Mouse (Mus musculus): ENCODE measurements around the gene Vwa3b. TPM values are rescaled to one million over a fixed set of nuclear protein-coding genes. Genes with fewer than 3 reads are reported as not detected.

Vwa3b gene
- total RNA-seq, 1 experiment from 2014 or later, result not detected

DNA sequence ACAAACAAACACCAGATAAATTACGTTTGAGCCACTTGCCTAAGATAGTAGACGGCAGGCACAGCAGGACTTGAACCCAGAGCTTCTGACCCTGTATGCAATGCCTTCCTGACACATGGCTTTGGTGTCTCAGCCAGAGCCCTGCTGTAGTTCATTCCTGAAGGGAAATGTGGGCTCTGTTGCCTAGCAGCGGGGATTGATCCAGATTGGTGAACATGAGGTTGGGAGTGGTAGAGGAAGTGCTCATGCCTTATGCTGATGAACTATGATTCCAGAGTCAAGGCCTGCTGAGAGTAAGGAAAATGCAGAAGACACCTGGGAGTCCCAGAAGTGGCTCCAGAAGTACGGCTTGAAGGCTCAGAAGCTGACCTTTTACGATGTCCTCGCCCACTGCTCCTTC lies 74.0 kb downstream of the Vwa3b start:
- no peak for ATAC-seq (replicated peaks; ENCODE audit: insufficient number of reproducible peaks, low FRiP score, low TSS enrichment, poor library complexity, severe bottlenecking)

DNA sequence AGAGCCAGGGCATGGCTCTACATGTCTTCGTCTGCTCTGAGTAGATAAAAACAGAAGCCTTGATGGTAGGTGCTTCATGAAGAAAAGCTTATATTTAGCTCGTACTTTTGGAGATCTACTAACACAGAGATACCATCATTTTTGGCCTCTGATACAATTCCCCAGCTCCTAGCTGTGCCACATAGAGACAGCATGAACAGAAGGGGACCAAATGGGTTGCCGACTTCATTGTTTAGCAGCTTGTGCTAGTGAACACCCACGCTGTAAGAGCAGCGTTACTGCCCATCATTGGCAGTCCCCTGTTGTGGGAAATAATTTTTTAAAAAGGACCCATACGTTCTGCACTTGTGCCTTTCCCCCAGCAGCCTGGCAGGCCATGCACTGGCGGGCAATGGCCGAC lies 74.6 kb downstream of the Vwa3b start:
- no peak for ATAC-seq (replicated peaks; ENCODE audit: insufficient number of reproducible peaks, low FRiP score, low TSS enrichment, poor library complexity, severe bottlenecking)

DNA sequence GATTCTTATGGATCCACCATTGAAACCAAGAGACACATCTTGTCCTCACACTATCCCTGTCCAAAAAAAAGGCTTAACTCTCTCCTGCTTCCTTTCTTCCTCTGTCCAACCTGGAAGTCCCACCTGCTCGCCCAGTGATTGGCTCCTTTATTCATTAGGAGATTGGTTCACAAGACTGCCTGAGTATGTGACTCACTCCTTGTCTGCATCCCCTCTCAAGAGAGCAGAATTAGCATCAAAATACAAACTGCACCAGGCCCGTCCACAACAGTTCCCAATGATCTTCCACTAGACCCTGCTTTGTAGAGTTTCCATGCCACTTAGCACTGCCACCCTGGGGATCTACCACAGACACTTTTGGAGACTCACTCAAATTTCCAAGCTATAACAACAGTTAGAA lies 75.3 kb downstream of the Vwa3b start:
- no peak for ATAC-seq (replicated peaks; ENCODE audit: insufficient number of reproducible peaks, low FRiP score, low TSS enrichment, poor library complexity, severe bottlenecking)

DNA sequence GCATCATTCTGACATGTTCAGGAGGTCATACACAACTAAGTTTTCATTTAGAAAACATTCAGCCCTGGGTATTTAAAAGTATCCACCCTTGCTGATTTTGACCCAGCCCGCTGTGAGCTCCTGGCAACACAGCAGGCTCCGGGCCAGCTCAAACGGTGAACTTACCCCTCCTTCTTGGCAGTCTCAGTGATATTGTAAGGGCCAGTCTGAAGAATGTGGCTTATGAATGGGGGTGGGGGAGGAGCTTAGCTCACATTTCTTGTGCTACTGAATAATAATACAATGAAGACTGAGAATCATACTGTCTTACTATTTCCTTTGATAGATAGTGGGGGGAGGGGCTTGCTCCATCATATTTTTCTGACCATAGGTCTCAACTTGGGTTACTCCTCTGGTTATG lies 78.8 kb downstream of the Vwa3b start:
- ATAC-seq (replicated peaks; ENCODE audit: insufficient number of reproducible peaks, low FRiP score, low TSS enrichment, poor library complexity, severe bottlenecking), result no peak

DNA sequence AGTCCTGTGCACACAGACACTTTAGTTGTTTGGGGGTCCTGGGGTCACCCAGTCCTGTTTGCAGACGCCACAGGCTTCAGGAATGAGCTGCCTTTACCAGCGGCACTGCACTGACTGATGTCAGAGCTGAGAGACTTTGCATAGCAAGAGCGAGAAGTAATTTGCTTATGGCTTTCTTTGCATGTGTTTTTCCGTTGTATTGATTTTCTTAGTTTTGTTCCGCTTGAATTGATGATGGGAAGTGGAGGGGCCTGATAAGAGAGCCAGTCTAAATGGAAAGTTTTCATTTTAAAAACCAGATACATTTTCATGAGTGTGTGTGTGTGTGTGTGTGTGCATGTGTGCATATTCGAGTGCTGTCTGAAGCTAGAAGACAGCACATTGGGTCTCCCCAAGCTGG lies 87.4 kb downstream of the Vwa3b start:
- ATAC-seq (replicated peaks; ENCODE audit: insufficient number of reproducible peaks, low FRiP score, low TSS enrichment, poor library complexity, severe bottlenecking), result no peak

DNA sequence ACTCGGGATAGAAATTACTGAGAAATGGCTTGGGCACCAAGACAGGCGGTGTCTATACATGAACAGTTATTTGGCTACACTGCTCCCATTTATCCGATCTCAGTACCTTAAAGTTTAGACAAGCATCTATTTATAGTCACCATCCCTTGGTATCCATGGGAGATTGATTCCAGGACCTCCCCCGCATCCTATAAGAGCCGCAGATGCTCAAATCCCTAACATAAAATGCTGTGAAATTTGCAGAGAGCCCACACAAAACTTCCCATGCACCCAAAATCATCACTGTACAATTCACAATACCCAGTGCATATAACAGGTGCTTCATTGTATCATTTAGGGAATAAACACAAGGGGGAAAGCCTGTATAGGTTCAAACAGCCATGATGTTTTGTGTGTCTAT lies 89.5 kb downstream of the Vwa3b start:
- no peak for ATAC-seq (replicated peaks; ENCODE audit: insufficient number of reproducible peaks, low FRiP score, low TSS enrichment, poor library complexity, severe bottlenecking)

DNA sequence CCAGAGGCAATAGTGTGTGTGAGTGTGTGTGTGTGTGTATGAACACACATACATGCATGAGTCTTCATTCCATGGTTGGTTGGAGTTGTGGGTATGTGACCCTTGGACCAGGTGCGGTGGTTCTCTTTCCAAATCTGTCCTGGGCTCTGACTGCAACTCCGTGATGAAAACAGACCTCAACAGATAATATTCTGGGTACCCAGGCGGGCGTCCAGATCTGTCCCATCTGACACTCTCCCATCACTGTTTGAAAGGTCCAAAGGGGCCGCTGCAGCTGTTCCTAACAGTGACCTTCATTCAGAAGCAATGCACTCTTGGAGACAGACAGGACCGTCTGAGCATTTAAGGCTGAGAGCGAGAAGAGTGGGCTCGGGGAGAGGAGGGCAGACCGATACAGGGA lies 90.2 kb downstream of the Vwa3b start:
- no peak for ATAC-seq (replicated peaks; ENCODE audit: insufficient number of reproducible peaks, low FRiP score, low TSS enrichment, poor library complexity, severe bottlenecking)

DNA sequence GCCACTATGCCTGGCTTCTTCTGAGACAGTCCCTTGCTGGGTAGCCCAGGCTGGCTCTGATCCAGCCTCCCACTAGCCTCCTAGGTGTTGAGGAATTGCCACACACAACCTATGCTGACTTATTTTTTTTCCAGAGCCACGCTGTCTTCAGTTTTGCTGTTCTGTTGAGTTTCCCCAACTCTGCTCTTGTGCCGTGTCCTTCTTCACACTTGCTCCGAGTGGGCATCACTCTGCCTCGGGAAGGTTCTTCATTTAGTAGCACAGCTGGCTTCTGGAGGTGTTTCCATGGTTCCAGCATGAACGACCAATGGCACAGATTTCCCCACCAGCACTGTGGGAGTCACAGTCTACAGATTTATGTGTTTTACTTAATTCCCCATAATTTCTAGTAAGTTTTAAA lies 91.6 kb downstream of the Vwa3b start:
- ATAC-seq (replicated peaks; ENCODE audit: insufficient number of reproducible peaks, low FRiP score, low TSS enrichment, poor library complexity, severe bottlenecking), result no peak

DNA sequence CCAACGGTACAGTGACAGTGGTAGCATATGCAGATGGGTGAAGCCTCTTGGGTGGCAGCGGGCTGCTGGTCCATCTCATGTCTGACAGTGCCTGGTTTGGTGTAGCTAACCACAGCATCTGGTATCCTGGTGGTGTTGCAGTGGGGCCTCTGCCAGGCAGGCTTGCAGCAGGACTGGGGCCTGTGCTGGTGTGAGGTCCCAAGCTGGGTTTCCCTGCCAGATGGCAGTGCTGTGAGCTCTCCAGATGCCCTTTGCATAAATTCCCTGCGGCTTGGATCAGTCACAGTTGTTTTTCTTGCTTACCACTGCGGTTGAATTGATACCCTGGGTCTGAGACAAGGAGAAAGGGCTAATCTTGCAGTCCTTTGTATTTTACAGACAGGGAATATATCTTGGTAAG lies 95.9 kb downstream of the Vwa3b start:
- ATAC-seq (replicated peaks; ENCODE audit: insufficient number of reproducible peaks, low FRiP score, low TSS enrichment, poor library complexity, severe bottlenecking), result no peak

DNA sequence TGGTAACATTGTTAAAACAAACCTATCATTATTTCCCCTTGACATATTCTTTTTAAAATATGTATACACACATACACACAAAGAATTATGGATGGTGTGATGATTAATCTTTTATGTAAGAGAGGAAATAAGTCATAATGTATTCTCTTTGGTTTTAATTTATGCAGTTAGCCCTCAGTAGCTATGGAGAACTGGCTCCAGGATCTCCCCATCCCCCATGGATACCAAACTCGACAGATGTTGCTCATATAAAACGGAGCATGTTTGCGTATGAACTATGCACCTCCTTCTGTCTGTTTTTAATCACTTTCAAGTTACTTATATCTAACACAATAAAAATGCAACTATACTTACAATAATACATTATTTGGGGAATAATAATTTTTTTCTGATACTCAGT lies 96.4 kb downstream of the Vwa3b start:
- no peak for ATAC-seq (replicated peaks; ENCODE audit: insufficient number of reproducible peaks, low FRiP score, low TSS enrichment, poor library complexity, severe bottlenecking)

DNA sequence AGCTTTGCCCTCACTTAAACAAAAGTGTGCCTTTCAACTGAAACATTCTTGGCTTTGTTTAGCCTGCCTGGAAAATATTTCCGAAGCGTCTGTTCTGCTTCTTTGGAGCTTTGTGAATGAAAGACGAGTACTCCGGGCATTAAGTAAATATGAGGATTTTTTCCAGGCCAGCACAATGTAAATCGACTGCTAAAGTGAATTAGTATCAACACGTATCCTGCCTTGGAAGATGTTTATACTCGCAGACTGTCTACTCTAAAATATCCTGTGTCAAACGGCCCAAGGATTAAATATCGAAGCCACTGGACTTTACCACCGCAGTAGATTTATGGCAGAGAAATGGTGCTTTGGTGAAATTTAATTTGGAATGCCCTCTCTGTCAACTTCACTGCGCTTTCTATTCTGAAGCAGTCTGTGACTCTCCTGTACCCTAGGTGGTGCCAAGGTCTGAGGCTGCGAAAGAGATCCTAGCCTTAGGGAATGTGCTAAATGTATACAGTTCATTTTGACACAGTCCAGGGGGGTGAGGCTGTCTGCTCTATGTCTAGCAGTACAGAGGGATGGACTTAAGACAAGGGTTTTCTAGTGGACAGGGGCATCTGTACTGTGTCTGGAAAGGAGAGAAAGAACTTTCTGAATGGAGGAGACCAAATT lies 98.4 kb downstream of the Vwa3b start:
- no peak for ATAC-seq (replicated peaks; ENCODE audit: insufficient number of reproducible peaks, low FRiP score, low TSS enrichment, poor library complexity, severe bottlenecking)

DNA sequence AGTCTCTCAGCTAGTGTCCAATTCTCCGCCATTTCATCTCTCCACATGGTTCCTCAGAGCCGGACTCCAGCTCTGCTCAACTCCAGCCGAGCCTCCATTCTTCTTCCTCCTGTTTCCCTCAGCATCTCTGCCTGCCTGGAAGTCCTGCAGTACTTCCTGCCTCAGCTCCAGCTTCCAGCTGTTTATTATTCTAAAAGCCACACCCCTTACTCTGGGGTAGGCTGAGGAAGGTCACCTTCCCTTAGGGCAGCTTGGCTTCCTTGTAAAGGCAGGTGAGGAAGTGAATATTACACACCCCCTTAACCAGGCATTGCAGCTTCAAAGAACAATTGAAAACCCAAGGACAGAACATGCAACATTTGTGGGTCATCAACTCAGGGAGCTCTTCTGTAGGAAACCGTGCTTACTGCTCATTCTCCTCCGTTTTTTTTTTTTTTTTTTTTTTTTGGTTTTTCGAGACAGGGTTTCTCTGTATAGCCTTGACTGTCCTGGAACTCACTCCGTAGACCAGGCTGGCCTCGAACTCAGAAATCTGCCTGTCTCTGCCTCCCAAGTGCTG lies 103.7 kb downstream of the Vwa3b start:
- no peak for ATAC-seq (replicated peaks; ENCODE audit: insufficient number of reproducible peaks, low FRiP score, low TSS enrichment, poor library complexity, severe bottlenecking)

DNA sequence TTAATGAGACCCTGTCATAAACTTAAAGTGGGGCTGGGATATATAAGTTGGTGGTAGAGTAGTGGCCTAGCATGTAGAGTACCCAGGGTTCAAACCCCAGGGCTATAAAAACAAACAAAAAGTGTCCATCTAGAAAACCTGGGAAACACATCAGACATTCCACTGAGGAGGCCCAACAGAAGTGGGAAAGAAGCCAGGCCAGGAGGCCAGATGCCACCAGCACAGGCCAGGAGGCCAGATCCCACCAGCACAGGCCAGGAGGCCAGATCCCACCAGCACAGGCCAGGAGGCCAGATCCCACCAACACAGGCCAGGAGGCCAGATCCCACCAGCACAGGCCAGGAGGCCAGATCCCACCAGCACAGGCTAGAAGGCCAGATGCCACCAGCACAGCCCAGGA lies 104.8 kb downstream of the Vwa3b start:
- ATAC-seq (replicated peaks; ENCODE audit: insufficient number of reproducible peaks, low FRiP score, low TSS enrichment, poor library complexity, severe bottlenecking), result no peak

DNA sequence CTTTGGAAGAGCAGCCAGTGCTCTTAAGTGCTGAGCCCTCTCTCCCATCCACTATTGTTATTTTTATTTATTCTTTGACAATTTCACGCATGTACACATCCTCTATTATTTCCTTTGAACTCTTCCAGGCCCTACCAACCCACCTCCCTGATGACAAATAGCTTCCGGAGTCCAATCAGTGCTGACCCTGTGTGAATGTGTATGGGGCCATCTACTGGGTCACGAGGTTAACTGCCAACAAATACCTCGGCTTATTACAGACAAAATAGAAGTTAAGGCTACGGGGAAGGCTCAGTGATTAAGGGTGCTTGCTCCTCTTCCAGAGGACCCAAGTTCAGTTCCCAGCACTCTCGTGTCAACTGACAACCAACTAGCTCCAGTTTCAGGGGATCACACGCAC lies 106.0 kb downstream of the Vwa3b start:
- ATAC-seq (replicated peaks; ENCODE audit: insufficient number of reproducible peaks, low FRiP score, low TSS enrichment, poor library complexity, severe bottlenecking), result no peak

DNA sequence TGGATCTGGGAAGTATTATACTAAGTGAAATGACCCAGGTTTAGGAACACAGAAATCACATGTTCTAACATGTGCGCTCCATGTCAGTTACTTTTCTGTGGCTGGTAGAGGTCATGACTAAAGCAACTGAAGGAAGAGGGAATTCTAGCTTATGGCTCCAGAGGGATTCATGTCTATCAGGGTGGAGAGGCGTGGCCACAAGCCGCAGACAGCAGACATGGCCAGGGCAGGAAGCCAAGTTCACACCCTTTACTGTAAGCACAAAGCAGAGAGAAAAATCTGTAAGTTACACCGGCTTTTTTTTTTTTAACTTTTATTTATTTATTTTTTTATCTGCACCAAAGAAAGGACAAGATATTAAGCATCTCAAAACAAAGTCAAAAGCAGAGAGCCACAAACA lies 119.6 kb downstream of the Vwa3b start:
- ATAC-seq (replicated peaks; ENCODE audit: insufficient number of reproducible peaks, low FRiP score, low TSS enrichment, poor library complexity, severe bottlenecking), result no peak

DNA sequence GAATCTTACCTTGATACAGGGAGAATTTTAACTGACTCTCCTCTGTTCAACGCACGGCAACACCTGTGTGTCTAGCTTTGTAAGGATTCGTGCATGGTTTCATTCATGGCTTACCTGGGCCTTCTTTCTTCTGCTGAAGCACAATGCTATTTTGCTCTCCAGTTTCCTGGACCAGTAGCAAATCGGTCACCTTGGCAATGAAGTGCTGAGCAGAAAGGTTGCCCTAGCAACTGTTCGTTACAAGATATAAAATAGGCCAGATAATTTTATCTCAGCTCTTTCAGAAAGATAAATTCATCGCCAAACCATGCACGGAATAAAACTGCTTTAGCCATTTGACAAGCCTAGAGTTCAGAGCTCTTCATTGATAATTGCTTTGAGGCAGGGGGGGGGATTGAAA lies 123.5 kb downstream of the Vwa3b start:
- no peak for ATAC-seq (replicated peaks; ENCODE audit: insufficient number of reproducible peaks, low FRiP score, low TSS enrichment, poor library complexity, severe bottlenecking)

DNA sequence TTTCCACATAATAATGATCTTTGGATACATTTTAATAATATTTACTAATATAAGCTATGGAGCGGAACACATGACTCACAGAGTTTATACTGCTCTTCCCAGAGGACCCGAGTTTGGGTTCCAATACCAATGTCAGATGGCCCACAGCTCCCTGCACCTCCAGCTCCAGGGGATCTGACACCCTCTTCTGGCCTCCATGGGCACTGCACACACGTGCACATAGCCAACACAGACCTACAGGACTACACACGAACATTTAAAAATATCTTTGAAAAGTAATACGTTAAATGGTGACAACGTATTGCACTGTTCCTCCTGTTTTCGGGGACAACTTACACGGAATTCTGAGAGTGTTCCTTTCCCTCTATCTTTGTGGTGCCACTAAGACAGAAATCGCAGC lies 125.5 kb downstream of the Vwa3b start:
- ATAC-seq (replicated peaks; ENCODE audit: insufficient number of reproducible peaks, low FRiP score, low TSS enrichment, poor library complexity, severe bottlenecking), result no peak

DNA sequence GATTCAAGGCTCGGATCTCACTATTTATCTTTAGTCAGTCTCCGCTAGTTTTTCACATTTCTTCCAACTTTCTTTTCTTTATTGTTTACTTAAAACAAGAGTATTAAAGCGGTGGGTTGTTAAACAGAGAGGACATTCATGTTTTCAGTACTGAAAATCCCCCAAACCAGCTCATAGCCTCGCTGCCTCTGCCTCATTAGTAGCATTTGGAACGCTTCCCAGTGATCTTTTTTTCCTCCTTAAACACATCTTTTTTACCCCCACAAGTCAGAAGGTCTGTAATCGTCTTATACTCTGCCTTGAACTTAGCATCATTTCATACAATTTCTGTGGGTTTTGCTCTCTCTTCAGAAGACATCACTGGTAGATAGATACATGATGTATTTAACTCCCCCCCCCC lies 139.7 kb downstream of the Vwa3b start:
- no peak for ATAC-seq (replicated peaks; ENCODE audit: insufficient number of reproducible peaks, low FRiP score, low TSS enrichment, poor library complexity, severe bottlenecking)

DNA sequence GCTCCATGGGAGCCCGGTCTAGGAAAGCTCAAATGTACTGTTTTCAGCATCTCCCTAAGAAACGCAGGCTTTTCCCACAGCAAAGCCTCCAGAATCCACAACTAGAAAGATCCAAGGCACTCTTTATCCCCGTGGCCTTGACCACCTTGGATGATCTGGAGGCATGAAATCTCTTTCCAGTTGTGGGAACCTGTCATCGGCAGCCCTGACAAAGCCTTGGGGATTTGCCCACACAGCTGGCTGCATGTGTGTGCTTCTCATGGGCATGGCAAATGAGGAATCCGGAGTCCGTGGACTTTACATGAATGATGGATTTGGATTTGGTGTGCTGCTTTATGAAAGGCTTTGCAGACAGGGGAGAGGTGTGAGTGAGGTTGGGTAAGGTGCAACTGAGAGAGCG lies 141.5 kb downstream of the Vwa3b start:
- no peak for ATAC-seq (replicated peaks; ENCODE audit: insufficient number of reproducible peaks, low FRiP score, low TSS enrichment, poor library complexity, severe bottlenecking)

DNA sequence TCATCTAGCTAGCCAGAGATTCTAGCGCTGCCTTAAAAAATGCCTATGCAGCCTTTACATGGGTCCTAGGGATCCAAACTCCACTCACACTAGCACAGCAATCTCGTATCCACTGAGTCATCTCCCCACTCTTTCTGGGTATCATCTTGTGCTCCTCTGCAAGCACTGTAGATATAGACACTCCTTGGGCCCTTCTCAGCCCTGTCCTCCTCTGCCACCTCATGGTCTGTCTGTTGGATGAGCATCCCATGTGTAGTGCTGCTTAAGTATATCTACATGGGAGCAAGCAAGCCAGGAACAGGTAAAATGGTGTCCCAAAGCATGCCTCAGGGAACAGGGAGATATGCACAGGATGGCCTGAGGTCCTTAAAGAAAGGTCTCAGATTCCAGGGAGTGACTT lies 151.5 kb downstream of the Vwa3b start:
- no peak for ATAC-seq (replicated peaks; ENCODE audit: insufficient number of reproducible peaks, low FRiP score, low TSS enrichment, poor library complexity, severe bottlenecking)

DNA sequence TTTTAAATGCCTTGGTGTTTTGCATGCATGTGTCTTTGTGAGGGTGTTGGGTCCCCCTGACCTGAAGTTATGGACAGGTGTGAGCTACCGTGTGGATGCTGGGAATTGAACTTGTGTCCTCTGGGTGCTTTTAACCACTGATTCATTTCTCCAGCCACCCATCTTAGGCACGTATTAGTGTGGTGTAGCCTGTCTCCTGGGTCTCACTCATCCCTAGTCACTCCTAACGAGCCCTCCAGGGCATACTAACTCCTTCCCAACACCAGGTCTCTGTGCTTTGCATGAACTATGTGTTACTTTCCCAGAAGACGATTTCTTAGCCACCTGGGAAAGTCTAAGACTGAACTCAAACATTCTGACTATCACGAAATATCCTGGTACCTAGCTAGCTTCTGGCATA lies 153.5 kb downstream of the Vwa3b start:
- no peak for ATAC-seq (replicated peaks; ENCODE audit: insufficient number of reproducible peaks, low FRiP score, low TSS enrichment, poor library complexity, severe bottlenecking)

Measured in monocyte, adult 5-6 weeks (primary cell).